In genomic region chr11:68965845-68966244, GRCm38 (mm10) we compare ENCODE assay signal across 9 mouse cellular contexts. TPM values are rescaled to one million over a fixed set of nuclear protein-coding genes. Genes with fewer than 3 reads are reported as not detected.
DNase-seq lines count a peak whose midpoint lies in the region; ATAC-seq and TF ChIP-seq lines count a peak whose summit lies in the region.
"Had no signal": no experiment of that assay in that cellular context is flagged by ENCODE, and none has a peak within 500 bp of the region (broad histone marks: within the 10 kb centered on the region; RNA-seq: fewer than 3 reads in every experiment).

No protein-coding gene starts in this region.

- H3K4me2 ChIP-seq in forebrain, embryonic 13.5 days = no peak overlapping the region

- H3K4me3 ChIP-seq in gastrocnemius, adult 2 months = no peak overlapping the region
- no peak overlapping the region for H3K4me3 ChIP-seq in forebrain, embryonic 13.5 days

- 32% methylated on average over 3 of the region's 3 CpGs for WGBS in forebrain, embryonic 13.5 days

- DNase-seq in gastrocnemius, adult 2 months = no peak
- DNase-seq in gastrocnemius, postnatal 4 days (ENCODE audit: low spot score in 2 of 2) = no peak
- peak; percentile 49 to 63 for DNase-seq in right cerebral cortex, adult 2 months (ENCODE audit: low spot score in 2 of 2)
- no peak for DNase-seq in right cerebral cortex, postnatal 36 days (ENCODE audit: low spot score in 2 of 2)
- peak; percentile 72 for DNase-seq in cerebellum, adult 8-10 months
- DNase-seq in kidney, postnatal 14 days = peak; percentile 67
- peak; percentile 37 for DNase-seq in retina, adult 2 months (ENCODE audit: low read depth, low spot score)

- no peaks in the 10 kb centered on the region for H3K36me3 ChIP-seq in forebrain, embryonic 13.5 days (ENCODE audit: poor library complexity, severe bottlenecking)

- peaks cover 13% of the 10 kb centered on the region; the same call in 1 of the 2 replicates for H3K27me3 ChIP-seq in forebrain, embryonic 13.5 days

- peak; percentile 72 for TF ChIP-seq CTCF in gastrocnemius, adult 2 months (IDR thresholded peaks at IDR 0.05)

- H3K27ac ChIP-seq in gastrocnemius, adult 2 months = peak overlapping the region; percentile 91
- no peak overlapping the region for H3K27ac ChIP-seq in forebrain, embryonic 13.5 days

- intact Hi-C loops in gastrocnemius, adult 2 months (cut with DNase I) = loop anchor here (2.0 kb wide), 2 partner anchors 17 to 71 kb away; no protein-coding TSS in a partner anchor

- no peak overlapping the region for H3K9ac ChIP-seq in forebrain, embryonic 13.5 days

- H3K4me1 ChIP-seq in forebrain, embryonic 13.5 days = peaks cover 13% of the 10 kb centered on the region

- ATAC-seq in forebrain, embryonic 13.5 days = no peak

- no peaks in the 10 kb centered on the region for H3K9me3 ChIP-seq in forebrain, embryonic 13.5 days (replicated peaks)

RNA-seq across cellular contexts. Expression of gene Slc25a35, which starts 2.1 kb away (rescaled TPM):
- total RNA-seq in gastrocnemius, adult 2 months (2021) = 1 to 10 TPM; 2.9 to 5.0 TPM
- total RNA-seq in gastrocnemius, postnatal 4 days (2021) = 1 to 10 TPM; 1.1 to 2.7 TPM
- 1.2 and 1.4 TPM in 2 replicates for polyA plus RNA-seq in forebrain, embryonic 13.5 days (2015; fragmentation: Nextera tagmentation; extraction: Ambion mirVana)

RNA-seq across cellular contexts. Expression of gene Arhgef15, which starts 8.6 kb away (rescaled TPM):
- 1 to 10 TPM; 5.9 to 9.7 TPM for total RNA-seq in gastrocnemius, adult 2 months (2021)
- 10 to 100 TPM; 16.9 to 19.0 TPM for total RNA-seq in gastrocnemius, postnatal 4 days (2021)
- 5.9 and 6.8 TPM in 2 replicates for polyA plus RNA-seq in forebrain, embryonic 13.5 days (2015; fragmentation: Nextera tagmentation; extraction: Ambion mirVana)

RNA-seq across cellular contexts. Expression of gene Rangrf, which starts 9.1 kb away (rescaled TPM):
- total RNA-seq in gastrocnemius, adult 2 months (2021) = 10 to 100 TPM; 55.4 to 71.1 TPM
- total RNA-seq in gastrocnemius, postnatal 4 days (2021) = 10 to 100 TPM; 23.5 to 25.1 TPM
- polyA plus RNA-seq in forebrain, embryonic 13.5 days (2015; fragmentation: Nextera tagmentation; extraction: Ambion mirVana) = 46.8 and 49.3 TPM in 2 replicates

RNA-seq across cellular contexts. Expression of gene Odf4, which starts 39.0 kb away (rescaled TPM):
- total RNA-seq in gastrocnemius, adult 2 months (2021) = not detected
- not detected for total RNA-seq in gastrocnemius, postnatal 4 days (2021)
- 0.23 TPM in 1 of 2 replicates, not detected in the other for polyA plus RNA-seq in forebrain, embryonic 13.5 days (2015; fragmentation: Nextera tagmentation; extraction: Ambion mirVana)
- total RNA-seq: layer of hippocampus, adult 18-20 months had no signal

RNA-seq across cellular contexts. Expression of gene Pfas, which starts 42.4 kb away (rescaled TPM):
- total RNA-seq in gastrocnemius, adult 2 months (2021) = 10 to 100 TPM in 1 of 2 experiments, 1 to 10 TPM in 1; 7.8 to 14.8 TPM
- total RNA-seq in gastrocnemius, postnatal 4 days (2021) = 10 to 100 TPM; 14.9 to 16.8 TPM
- polyA plus RNA-seq in forebrain, embryonic 13.5 days (2015; fragmentation: Nextera tagmentation; extraction: Ambion mirVana) = 34.9 and 37.7 TPM in 2 replicates

Comparison
In these comparisons a context has a peak if more than half of its experiments do, and no peak if none do; other contexts are left out.
1. DNase-seq: peak in right cerebral cortex, adult 2 months (2 of 2), cerebellum, adult 8-10 months (single experiment), kidney, postnatal 14 days (single experiment) and retina, adult 2 months (single experiment); none in gastrocnemius, adult 2 months (single experiment), gastrocnemius, postnatal 4 days (0 of 2) and right cerebral cortex, postnatal 36 days (0 of 2).